Mouse (Mus musculus): Measurements from ENCODE around the gene Gng8.

Gng8 gene

GRCm38 (mm10) chr7:16930850-16931249 lies 39.3 kb downstream of the Gng8 start:
- DNase-seq = no peak

- peak in 1 of 2 experiments; percentile 65 for DNase-seq
Measured at GRCm38 (mm10) chr7:16931968-16932627, 40.5 kb downstream of the Gng8 start.

GRCm38 (mm10) chr7:16932704-16933577 lies 41.4 kb downstream of the Gng8 start:
- no peak for DNase-seq

GRCm38 (mm10) chr7:16937312-16937711 lies 45.7 kb downstream of the Gng8 start:
- DNase-seq = no peak

GRCm38 (mm10) chr7:16938117-16938791 lies 46.7 kb downstream of the Gng8 start:
- DNase-seq = no peak

- no peak for DNase-seq
Measured at GRCm38 (mm10) chr7:16940292-16940691, 48.7 kb downstream of the Gng8 start.

GRCm38 (mm10) chr7:16942861-16943260 lies 51.3 kb downstream of the Gng8 start:
- DNase-seq = no peak

GRCm38 (mm10) chr7:16944061-16944807 lies 52.6 kb downstream of the Gng8 start, which contains the start of gene Pnmal2:
Gene Pnmal2, plus strand, starts transcription at chr7:16944682.
- DNase-seq = peak; percentile 90 to 91

GRCm38 (mm10) chr7:16944808-16945315 lies 53.3 kb downstream of the Gng8 start:
- no peak for DNase-seq
